Comparison of ENCODE assay signal across 11 mouse cellular contexts in the genomic region with DNA sequence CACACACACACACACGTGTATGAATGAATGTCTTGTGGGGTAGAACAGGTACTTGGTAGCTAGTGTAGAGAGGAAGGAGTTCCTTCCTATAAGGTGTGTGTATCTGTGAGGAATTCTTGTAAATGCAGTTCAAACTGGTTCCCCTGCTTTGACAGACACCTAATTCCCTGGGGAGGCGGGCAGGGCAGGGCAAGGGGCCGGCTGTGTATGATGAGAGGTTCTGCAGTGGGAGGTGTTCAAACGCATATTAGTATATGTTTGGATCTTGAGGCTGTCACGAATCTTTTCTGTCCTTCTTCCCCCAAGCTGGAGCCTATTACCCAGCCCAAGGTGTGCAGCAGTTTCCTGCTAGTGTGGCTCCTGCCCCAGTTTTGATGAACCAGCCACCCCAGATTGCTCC. TPM values are rescaled to one million over a fixed set of nuclear protein-coding genes. Genes with fewer than 3 reads are reported as not detected.
DNase-seq lines count a peak whose midpoint lies in the region; ATAC-seq and TF ChIP-seq lines count a peak whose summit lies in the region.
"Had no signal": no experiment of that assay in that cellular context is flagged by ENCODE, and none has a peak within 500 bp of the region (broad histone marks: within the 10 kb centered on the region; RNA-seq: fewer than 3 reads in every experiment).

No protein-coding gene starts in this region.

- 81% methylated on average over 5 of the region's 5 CpGs for WGBS in heart, embryonic 13.5 days
- 87% methylated on average over 5 of the region's 5 CpGs for WGBS in heart, embryonic 11.5 days (ENCODE audit: insufficient replicate concordance)
- 70% methylated on average over 5 of the region's 5 CpGs for WGBS in lung, postnatal 0 days
- WGBS in stomach, postnatal 0 days = 50% methylated on average over 5 of the region's 5 CpGs
- 87% methylated on average over 5 of the region's 5 CpGs for WGBS in forebrain, embryonic 16.5 days

- no peak overlapping the region for H3K4me3 ChIP-seq in heart, embryonic 13.5 days
- H3K4me3 ChIP-seq in heart, embryonic 11.5 days (ENCODE audit: low read depth, low read length) = no peak overlapping the region
- H3K4me3 ChIP-seq in lung, postnatal 0 days (ENCODE audit: low read depth, low read length) = no peak overlapping the region
- no peak overlapping the region for H3K4me3 ChIP-seq in stomach, postnatal 0 days (ENCODE audit: low read depth, low read length)
- H3K4me3 ChIP-seq in forebrain, embryonic 16.5 days (replicated peaks; ENCODE audit: low read length) = no peak overlapping the region
- H3K4me3 ChIP-seq: forebrain, embryonic 12.5 days; intestine, embryonic 15.5 days; midbrain, embryonic 15.5 days; neural tube, embryonic 12.5 days had no signal

- TF ChIP-seq CTCF in lung, postnatal 0 days (IDR thresholded peaks at IDR 0.05) = no peak
- TF ChIP-seq CTCF in stomach, postnatal 0 days (IDR thresholded peaks at IDR 0.05; ENCODE audit: low read depth) = no peak

- H3K27me3 ChIP-seq in heart, embryonic 13.5 days (replicated peaks) = no peaks in the 10 kb centered on the region
- H3K27me3 ChIP-seq in heart, embryonic 11.5 days (ENCODE audit: control insufficient read depth, insufficient read depth, low read length) = no peaks in the 10 kb centered on the region
- no peaks in the 10 kb centered on the region for H3K27me3 ChIP-seq in lung, postnatal 0 days (replicated peaks; ENCODE audit: insufficient read depth, low read length)
- H3K27me3 ChIP-seq in stomach, postnatal 0 days (ENCODE audit: control insufficient read depth, insufficient read depth, low read length) = no peaks in the 10 kb centered on the region
- no peaks in the 10 kb centered on the region for H3K27me3 ChIP-seq in forebrain, embryonic 16.5 days (replicated peaks; ENCODE audit: control insufficient read depth, insufficient read depth, low read length)
- H3K27me3 ChIP-seq: forebrain, embryonic 12.5 days; intestine, embryonic 15.5 days; midbrain, embryonic 15.5 days; neural tube, embryonic 12.5 days had no signal

- H3K9me3 ChIP-seq in heart, embryonic 13.5 days = no peaks in the 10 kb centered on the region
- no peaks in the 10 kb centered on the region for H3K9me3 ChIP-seq in heart, embryonic 11.5 days (replicated peaks; ENCODE audit: control insufficient read depth, low read length)
- H3K9me3 ChIP-seq in lung, postnatal 0 days (ENCODE audit: low read length) = no peaks in the 10 kb centered on the region
- no peaks in the 10 kb centered on the region for H3K9me3 ChIP-seq in stomach, postnatal 0 days (ENCODE audit: control insufficient read depth, low read length)
- H3K9me3 ChIP-seq in forebrain, embryonic 16.5 days (ENCODE audit: control insufficient read depth, low read length) = no peaks in the 10 kb centered on the region
- H3K9me3 ChIP-seq: forebrain, embryonic 12.5 days; intestine, embryonic 15.5 days; midbrain, embryonic 15.5 days; neural tube, embryonic 12.5 days had no signal

- no peak for DNase-seq in lung, postnatal 0 days (ENCODE audit: low spot score)
- no peak for DNase-seq in lung, postnatal 10 days
- no peak for DNase-seq in stomach, postnatal 0 days (ENCODE audit: low spot score)

- no peak overlapping the region for H3K4me2 ChIP-seq in heart, embryonic 13.5 days
- no peak overlapping the region for H3K4me2 ChIP-seq in heart, embryonic 11.5 days
- no peak overlapping the region for H3K4me2 ChIP-seq in lung, postnatal 0 days (replicated peaks; ENCODE audit: low read depth, low read length)
- peak overlapping the region; percentile 31; the same call in 1 of the 2 replicates for H3K4me2 ChIP-seq in stomach, postnatal 0 days (replicated peaks; ENCODE audit: low read depth)
- no peak overlapping the region for H3K4me2 ChIP-seq in forebrain, embryonic 16.5 days (ENCODE audit: low read length)
- H3K4me2 ChIP-seq: forebrain, embryonic 12.5 days; intestine, embryonic 15.5 days; midbrain, embryonic 15.5 days; neural tube, embryonic 12.5 days had no signal

- peak overlapping the region; percentile 58 for H3K27ac ChIP-seq in heart, embryonic 13.5 days (replicated peaks)
- H3K27ac ChIP-seq in heart, embryonic 11.5 days (ENCODE audit: low read depth, low read length) = no peak overlapping the region
- H3K27ac ChIP-seq in lung, postnatal 0 days (ENCODE audit: low read length) = peak overlapping the region; percentile 73
- H3K27ac ChIP-seq in stomach, postnatal 0 days (replicated peaks) = peak overlapping the region; percentile 78
- no peak overlapping the region for H3K27ac ChIP-seq in forebrain, embryonic 16.5 days (ENCODE audit: low read length)
- H3K27ac ChIP-seq: forebrain, embryonic 12.5 days; intestine, embryonic 15.5 days; midbrain, embryonic 15.5 days; neural tube, embryonic 12.5 days had no signal

- H3K4me1 ChIP-seq in heart, embryonic 13.5 days = peaks cover 34% of the 10 kb centered on the region
- peaks cover 20% of the 10 kb centered on the region for H3K4me1 ChIP-seq in heart, embryonic 11.5 days (ENCODE audit: control insufficient read depth, insufficient read depth, low read length)
- H3K4me1 ChIP-seq in lung, postnatal 0 days (ENCODE audit: insufficient read depth, low read depth, low read length) = peaks cover 14% of the 10 kb centered on the region
- peaks cover 3% of the 10 kb centered on the region; the same call in 1 of the 2 replicates for H3K4me1 ChIP-seq in stomach, postnatal 0 days (replicated peaks; ENCODE audit: control insufficient read depth, insufficient read depth)
- H3K4me1 ChIP-seq in forebrain, embryonic 16.5 days (replicated peaks; ENCODE audit: control insufficient read depth, insufficient read depth, low read length) = peaks cover 17% of the 10 kb centered on the region

- peak overlapping the region; percentile 50 for H3K9ac ChIP-seq in heart, embryonic 13.5 days
- no peak overlapping the region for H3K9ac ChIP-seq in heart, embryonic 11.5 days (ENCODE audit: low read depth, low read length)
- 0 out of 2 replicates have a peak overlapping the region, but pooled peaks have one; percentile 2 for H3K9ac ChIP-seq in lung, postnatal 0 days (replicated peaks; ENCODE audit: low read depth)
- peak overlapping the region; percentile 23; the same call in 1 of the 2 replicates for H3K9ac ChIP-seq in stomach, postnatal 0 days (ENCODE audit: low read length)
- no peak overlapping the region for H3K9ac ChIP-seq in forebrain, embryonic 16.5 days (replicated peaks; ENCODE audit: low read depth, low read length)
- H3K9ac ChIP-seq: forebrain, embryonic 12.5 days; intestine, embryonic 15.5 days; midbrain, embryonic 15.5 days; neural tube, embryonic 12.5 days had no signal

- no peak for ATAC-seq in heart, embryonic 13.5 days (ENCODE audit: extremely low read depth, insufficient number of reproducible peaks, low FRiP score, low TSS enrichment)
- no peak for ATAC-seq in heart, embryonic 11.5 days (replicated peaks; ENCODE audit: insufficient number of reproducible peaks, low FRiP score, low TSS enrichment)
- no peak for ATAC-seq in lung, postnatal 0 days
- ATAC-seq in erythroid progenitor cell, adult 5-6 weeks (replicated peaks; ENCODE audit: low FRiP score, poor library complexity, severe bottlenecking) = peak; percentile 16; the same call in 1 of the 2 replicates
- ATAC-seq in stomach, postnatal 0 days (ENCODE audit: low FRiP score, low TSS enrichment) = no peak
- no peak for ATAC-seq in forebrain, embryonic 16.5 days
- ATAC-seq: intestine, embryonic 15.5 days; midbrain, embryonic 15.5 days had no signal

- TF ChIP-seq EP300 in lung, postnatal 0 days (IDR thresholded peaks at IDR 0.05) = no peak
- no peak for TF ChIP-seq EP300 in stomach, postnatal 0 days (optimal IDR thresholded peaks at IDR 0.05)

- H3K36me3 ChIP-seq in heart, embryonic 13.5 days = peaks cover 83% of the 10 kb centered on the region
- peaks cover 61% of the 10 kb centered on the region for H3K36me3 ChIP-seq in heart, embryonic 11.5 days (ENCODE audit: control insufficient read depth, insufficient read depth, low read length)
- peaks cover 36% of the 10 kb centered on the region for H3K36me3 ChIP-seq in lung, postnatal 0 days (ENCODE audit: insufficient read depth, low read length)
- H3K36me3 ChIP-seq in stomach, postnatal 0 days (ENCODE audit: control insufficient read depth, insufficient read depth, low read length) = peaks cover 45% of the 10 kb centered on the region
- H3K36me3 ChIP-seq in forebrain, embryonic 16.5 days (ENCODE audit: control insufficient read depth, insufficient read depth) = peaks cover 47% of the 10 kb centered on the region

RNA-seq across cellular contexts. Expression of gene Eif4g1, which starts 9.3 kb away (rescaled TPM):
- polyA plus RNA-seq in heart, embryonic 13.5 days (2015; fragmentation: Nextera tagmentation; extraction: Ambion mirVana) = 129 TPM in 2 replicates
- polyA plus RNA-seq in heart, embryonic 11.5 days (2014; fragmentation: Nextera tagmentation; extraction: Ambion mirVana) = 117 and 133 TPM in 2 replicates
- polyA plus RNA-seq in lung, postnatal 0 days (2015; fragmentation: Nextera tagmentation; extraction: Ambion mirVana) = 73.5 and 78.7 TPM in 2 replicates
- total RNA-seq in erythroid progenitor cell, adult 5-6 weeks (2015; ENCODE audit: low replicate concordance) = 105 and 116 TPM in 2 replicates
- 109 and 153 TPM in 2 replicates for total RNA-seq in erythroid progenitor cell, adult 5-6 weeks (2017; ENCODE audit: low replicate concordance)
- 83.8 and 86.1 TPM in 2 replicates for polyA plus RNA-seq in stomach, postnatal 0 days (2015; fragmentation: Nextera tagmentation; extraction: Ambion mirVana)
- 131 and 142 TPM in 2 replicates for polyA plus RNA-seq in forebrain, embryonic 16.5 days (2015; fragmentation: Nextera tagmentation; extraction: Ambion mirVana)

RNA-seq across cellular contexts. Expression of gene Fam131a, which starts 15.7 kb away (rescaled TPM):
- polyA plus RNA-seq in heart, embryonic 13.5 days (2015; fragmentation: Nextera tagmentation; extraction: Ambion mirVana) = 5.1 and 6.0 TPM in 2 replicates
- 2.6 and 4.9 TPM in 2 replicates for polyA plus RNA-seq in heart, embryonic 11.5 days (2014; fragmentation: Nextera tagmentation; extraction: Ambion mirVana)
- polyA plus RNA-seq in lung, postnatal 0 days (2015; fragmentation: Nextera tagmentation; extraction: Ambion mirVana) = 8.4 and 8.9 TPM in 2 replicates
- total RNA-seq in erythroid progenitor cell, adult 5-6 weeks (2015; ENCODE audit: low replicate concordance) = not detected in 2 replicates
- not detected in 2 replicates for total RNA-seq in erythroid progenitor cell, adult 5-6 weeks (2017; ENCODE audit: low replicate concordance)
- polyA plus RNA-seq in stomach, postnatal 0 days (2015; fragmentation: Nextera tagmentation; extraction: Ambion mirVana) = 6.7 and 7.0 TPM in 2 replicates
- polyA plus RNA-seq in forebrain, embryonic 16.5 days (2015; fragmentation: Nextera tagmentation; extraction: Ambion mirVana) = 57.4 and 65.3 TPM in 2 replicates

RNA-seq across cellular contexts. Expression of gene Psmd2, which starts 25.9 kb away (rescaled TPM):
- polyA plus RNA-seq in heart, embryonic 13.5 days (2015; fragmentation: Nextera tagmentation; extraction: Ambion mirVana) = 245 TPM in 2 replicates
- polyA plus RNA-seq in heart, embryonic 11.5 days (2014; fragmentation: Nextera tagmentation; extraction: Ambion mirVana) = 275 and 327 TPM in 2 replicates
- 146 and 150 TPM in 2 replicates for polyA plus RNA-seq in lung, postnatal 0 days (2015; fragmentation: Nextera tagmentation; extraction: Ambion mirVana)
- 71.7 and 115 TPM in 2 replicates for total RNA-seq in erythroid progenitor cell, adult 5-6 weeks (2015; ENCODE audit: low replicate concordance)
- total RNA-seq in erythroid progenitor cell, adult 5-6 weeks (2017; ENCODE audit: low replicate concordance) = 125 and 131 TPM in 2 replicates
- polyA plus RNA-seq in stomach, postnatal 0 days (2015; fragmentation: Nextera tagmentation; extraction: Ambion mirVana) = 172 and 177 TPM in 2 replicates
- 401 and 408 TPM in 2 replicates for polyA plus RNA-seq in forebrain, embryonic 16.5 days (2015; fragmentation: Nextera tagmentation; extraction: Ambion mirVana)

RNA-seq across cellular contexts. Expression of gene Polr2h, which starts 40.1 kb away (rescaled TPM):
- polyA plus RNA-seq in heart, embryonic 13.5 days (2015; fragmentation: Nextera tagmentation; extraction: Ambion mirVana) = 52.6 and 56.2 TPM in 2 replicates
- polyA plus RNA-seq in heart, embryonic 11.5 days (2014; fragmentation: Nextera tagmentation; extraction: Ambion mirVana) = 65.0 and 65.9 TPM in 2 replicates
- 37.5 and 48.2 TPM in 2 replicates for polyA plus RNA-seq in lung, postnatal 0 days (2015; fragmentation: Nextera tagmentation; extraction: Ambion mirVana)
- 2.9 and 10.5 TPM in 2 replicates for total RNA-seq in erythroid progenitor cell, adult 5-6 weeks (2015; ENCODE audit: low replicate concordance)
- total RNA-seq in erythroid progenitor cell, adult 5-6 weeks (2017; ENCODE audit: low replicate concordance) = 5.8 and 11.2 TPM in 2 replicates
- polyA plus RNA-seq in stomach, postnatal 0 days (2015; fragmentation: Nextera tagmentation; extraction: Ambion mirVana) = 59.5 and 60.4 TPM in 2 replicates
- 84.5 and 94.4 TPM in 2 replicates for polyA plus RNA-seq in forebrain, embryonic 16.5 days (2015; fragmentation: Nextera tagmentation; extraction: Ambion mirVana)

RNA-seq across cellular contexts. Expression of gene Clcn2, which starts 40.2 kb away (rescaled TPM):
- 3.9 and 4.3 TPM in 2 replicates for polyA plus RNA-seq in heart, embryonic 13.5 days (2015; fragmentation: Nextera tagmentation; extraction: Ambion mirVana)
- 5.7 and 6.7 TPM in 2 replicates for polyA plus RNA-seq in heart, embryonic 11.5 days (2014; fragmentation: Nextera tagmentation; extraction: Ambion mirVana)
- 1.8 and 1.9 TPM in 2 replicates for polyA plus RNA-seq in lung, postnatal 0 days (2015; fragmentation: Nextera tagmentation; extraction: Ambion mirVana)
- 11.5 and 21.0 TPM in 2 replicates for total RNA-seq in erythroid progenitor cell, adult 5-6 weeks (2015; ENCODE audit: low replicate concordance)
- total RNA-seq in erythroid progenitor cell, adult 5-6 weeks (2017; ENCODE audit: low replicate concordance) = 9.9 and 10.7 TPM in 2 replicates
- 8.4 and 10.7 TPM in 2 replicates for polyA plus RNA-seq in stomach, postnatal 0 days (2015; fragmentation: Nextera tagmentation; extraction: Ambion mirVana)
- 15.9 and 20.8 TPM in 2 replicates for polyA plus RNA-seq in forebrain, embryonic 16.5 days (2015; fragmentation: Nextera tagmentation; extraction: Ambion mirVana)

Comparison
In these comparisons a context has a peak if more than half of its experiments do, and no peak if none do; other contexts are left out.
1. H3K27ac ChIP-seq: peak in heart, embryonic 13.5 days (single experiment), lung, postnatal 0 days (single experiment) and stomach, postnatal 0 days (single experiment); none in heart, embryonic 11.5 days (single experiment) and forebrain, embryonic 16.5 days (single experiment).
2. H3K9ac ChIP-seq: peak in heart, embryonic 13.5 days (single experiment), lung, postnatal 0 days (single experiment) and stomach, postnatal 0 days (single experiment); none in heart, embryonic 11.5 days (single experiment) and forebrain, embryonic 16.5 days (single experiment).